Mouse (Mus musculus) testis, adult 2 months (tissue): ENCODE measurements at regions not wholly inside any gene's neighbourhood (a gene's known extent, or its start where the extent isn't known, plus 50 kb on each side); places are given as distances from the start of the nearest gene placed in this dataset.

Experiments used
- CTCF ChIP-seq: fragments of 200-500 bp; IDR thresholded peaks from 2 replicates; pipeline ENCODE4 v1.5.1; 2012; ENCODE audit warnings: low read depth, mild to moderate bottlenecking, inconsistent platforms, low read length, moderate library complexity; ENCODE audit not compliant: control insufficient read depth, insufficient read depth, insufficient replicate concordance
- POLR2A ChIP-seq: fragments of 200-500 bp; IDR thresholded peaks from 2 replicates; pipeline ENCODE4 v1.6.1; 2012; ENCODE audit warnings: low read depth, mild to moderate bottlenecking, inconsistent platforms, low read length, moderate library complexity; ENCODE audit not compliant: control insufficient read depth

DNA sequence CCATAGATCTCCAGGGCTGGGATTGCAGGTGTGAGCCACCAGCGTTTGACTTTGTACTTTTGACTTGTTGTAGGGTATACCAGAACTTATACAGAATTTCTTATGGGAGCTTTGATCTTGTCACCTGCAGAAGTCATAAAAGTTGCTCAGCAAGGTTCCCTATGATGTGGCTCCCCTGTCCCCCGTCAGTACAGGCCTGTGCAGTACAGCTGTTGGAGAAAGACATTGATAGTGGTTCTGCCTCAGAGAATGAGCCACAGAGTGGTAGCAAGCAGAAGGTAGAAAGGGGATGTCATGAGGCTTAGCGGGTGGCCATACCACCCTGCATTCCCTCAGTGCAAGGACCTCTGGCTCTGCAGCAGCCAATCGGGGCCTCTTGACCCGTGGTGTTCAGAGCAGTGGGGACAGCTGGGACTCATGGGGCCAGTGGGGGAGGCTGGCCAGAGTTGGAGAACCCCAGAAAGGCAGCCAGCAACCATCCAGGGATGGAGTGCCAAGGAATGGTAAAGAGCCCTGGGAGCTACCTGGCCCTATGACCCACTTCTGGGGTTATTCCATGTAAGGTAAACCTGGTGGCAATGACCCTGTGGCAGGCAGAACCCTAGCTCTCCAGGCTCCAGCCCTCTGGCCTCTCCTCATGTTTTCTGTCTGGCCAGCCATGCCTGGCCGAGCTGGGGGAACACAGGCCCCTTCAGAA, 58.6 kb upstream of the Gm26897 start:
- TF ChIP-seq POLR2A: no peak
- TF ChIP-seq CTCF: no peak
